20 mouse cellular contexts compared by ENCODE assay signal in the genomic region with DNA sequence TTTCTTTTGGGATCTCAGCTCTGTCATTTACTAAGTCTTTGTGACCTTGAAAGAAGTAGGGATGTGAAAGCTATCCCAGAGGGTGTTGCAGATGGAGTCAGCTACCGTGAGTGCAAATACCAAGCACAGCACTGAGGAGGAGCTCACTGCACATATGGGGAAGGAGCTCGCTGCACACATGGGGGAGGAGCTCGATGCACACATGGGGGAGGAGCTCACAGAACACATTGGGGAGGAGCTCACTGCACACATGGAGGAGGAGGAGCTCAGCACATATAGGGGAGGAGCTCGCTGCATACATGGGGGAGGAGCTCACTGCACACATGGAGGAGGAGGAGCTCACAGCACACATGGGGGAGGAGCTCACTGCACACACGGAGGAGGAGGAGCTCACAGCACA. TPM values are rescaled to one million over a fixed set of nuclear protein-coding genes. Genes with fewer than 3 reads are reported as not detected.
DNase-seq lines count a peak whose midpoint lies in the region; ATAC-seq and TF ChIP-seq lines count a peak whose summit lies in the region.
"Had no signal": no experiment of that assay in that cellular context is flagged by ENCODE, and none has a peak within 500 bp of the region (broad histone marks: within the 10 kb centered on the region; RNA-seq: fewer than 3 reads in every experiment).

No protein-coding gene starts in this region.

- H3K27ac ChIP-seq in heart, embryonic 14.5 days (replicated peaks in 1 of 2; ENCODE audit: control insufficient read depth in 1 of 2, insufficient read depth in 1 of 2, low read depth in 2 of 2, low read length in 2 of 2): no peak overlapping the region
- H3K27ac ChIP-seq in heart, adult 2 months: no peak overlapping the region
- H3K27ac ChIP-seq in lung, embryonic 14.5 days (ENCODE audit: low read depth): no peak overlapping the region
- no peak overlapping the region for H3K27ac ChIP-seq in MEL (ENCODE audit: control insufficient read depth, low read depth, low read length)
- H3K27ac ChIP-seq in intestine, embryonic 16.5 days (ENCODE audit: low read length): 0 out of 2 replicates have a peak overlapping the region, but pooled peaks have one; percentile 19
- H3K27ac ChIP-seq: layer of hippocampus, adult 2 months; liver, embryonic 12.5 days; midbrain, embryonic 12.5 days had no signal

- no peak overlapping the region for H3K9ac ChIP-seq in heart, embryonic 14.5 days (ENCODE audit: low read length)
- no peak overlapping the region for H3K9ac ChIP-seq in heart, adult 2 months (ENCODE audit: low read depth, low read length)
- no peak overlapping the region for H3K9ac ChIP-seq in lung, embryonic 14.5 days
- no peak overlapping the region for H3K9ac ChIP-seq in MEL (ENCODE audit: control insufficient read depth, low read depth, low read length, poor library complexity, severe bottlenecking)
- H3K9ac ChIP-seq in intestine, embryonic 16.5 days (ENCODE audit: low read depth, low read length): no peak overlapping the region
- H3K9ac ChIP-seq: liver, embryonic 12.5 days; midbrain, embryonic 12.5 days had no signal

- H3K4me1 ChIP-seq in heart, embryonic 14.5 days (ENCODE audit: control insufficient read depth in 2 of 2, insufficient read depth in 2 of 2, low read length in 2 of 2): peaks cover 6 to 8% of the 10 kb centered on the region in 2 experiments; a peak in 3 of 4 replicates
- H3K4me1 ChIP-seq in heart, adult 2 months (ENCODE audit: control insufficient read depth, insufficient read depth, low read length): peaks cover 10% of the 10 kb centered on the region
- peaks cover 9% of the 10 kb centered on the region for H3K4me1 ChIP-seq in lung, embryonic 14.5 days (ENCODE audit: insufficient read depth)
- H3K4me1 ChIP-seq in MEL (ENCODE audit: control insufficient read depth in 1 of 2, insufficient read depth in 2 of 2, low read length in 2 of 2): peaks cover 0 to 6% of the 10 kb centered on the region in 2 experiments; a peak in 1 of 4 replicates
- H3K4me1 ChIP-seq in intestine, embryonic 16.5 days (ENCODE audit: control insufficient read depth, insufficient read depth, low read length): no peaks in the 10 kb centered on the region

- no peak for TF ChIP-seq CTCF in heart, adult 2 months (IDR thresholded peaks at IDR 0.05)
- TF ChIP-seq CTCF in lung, embryonic 14.5 days (IDR thresholded peaks at IDR 0.05; ENCODE audit: low read depth): no peak
- no peak for TF ChIP-seq CTCF in MEL (IDR thresholded peaks at IDR 0.05 in 2 of 3, conservative IDR thresholded peaks at IDR 0.05 in 1 of 3; ENCODE audit: control insufficient read depth in 1 of 3, insufficient read depth in 1 of 3, low read depth in 2 of 3, low read length in 3 of 3, poor library complexity in 1 of 3, severe bottlenecking in 1 of 3)

- no peak for TF ChIP-seq POLR2A in heart, adult 2 months (IDR thresholded peaks at IDR 0.05; ENCODE audit: insufficient read depth, low read depth, low read length)
- TF ChIP-seq POLR2A in MEL (IDR thresholded peaks at IDR 0.05; ENCODE audit: control insufficient read depth in 1 of 2, insufficient read depth in 1 of 2, low read depth in 1 of 2, low read length in 2 of 2, poor library complexity in 1 of 2): no peak

- DNase-seq in heart, adult 2 months: no peak
- no peak for DNase-seq in lung, embryonic 14.5 days
- DNase-seq in lung, postnatal 10 days: no peak
- peak; percentile 83 for DNase-seq in MEL (ENCODE audit: low read depth, low spot score)
- no peak for DNase-seq in embryo, embryonic 11 days
- no peak for DNase-seq in neural tube, embryonic 10.5 days (ENCODE audit: extremely low spot score, low spot score)
- DNase-seq: cerebellum, adult 11-12 months; cerebellum, postnatal 25 days; gastrocnemius, postnatal 36 days; left cerebral cortex, postnatal 4 days; thymus, adult 18-20 months had no signal

- 65% methylated on average over 5 of the region's 5 CpGs for WGBS in heart, embryonic 14.5 days
- 51% methylated on average over 5 of the region's 5 CpGs for WGBS in heart, adult 2 months
- WGBS in lung, embryonic 14.5 days: 55% methylated on average over 5 of the region's 5 CpGs
- WGBS in intestine, embryonic 16.5 days: 66% methylated on average over 5 of the region's 5 CpGs

- no peaks in the 10 kb centered on the region for H3K36me3 ChIP-seq in heart, embryonic 14.5 days (ENCODE audit: control insufficient read depth, insufficient read depth, low read length)
- no peaks in the 10 kb centered on the region; the same call in 1 of the 2 replicates for H3K36me3 ChIP-seq in heart, adult 2 months (ENCODE audit: control insufficient read depth, insufficient read depth, low read length)
- no peaks in the 10 kb centered on the region for H3K36me3 ChIP-seq in lung, embryonic 14.5 days (ENCODE audit: insufficient read depth)
- no peaks in the 10 kb centered on the region for H3K36me3 ChIP-seq in MEL (ENCODE audit: control insufficient read depth in 1 of 2, insufficient read depth in 2 of 2, low read length in 2 of 2)
- no peaks in the 10 kb centered on the region for H3K36me3 ChIP-seq in intestine, embryonic 16.5 days (ENCODE audit: control insufficient read depth, insufficient read depth, low read length)
- H3K36me3 ChIP-seq: embryonic facial prominence, embryonic 10.5 days; liver, embryonic 12.5 days; midbrain, embryonic 12.5 days had no signal

- no peak for TF ChIP-seq EP300 in heart, adult 2 months (IDR thresholded peaks at IDR 0.05; ENCODE audit: insufficient read depth, low read depth, low read length)
- no peak for TF ChIP-seq EP300 in MEL (IDR thresholded peaks at IDR 0.05; ENCODE audit: low read depth in 1 of 2, low read length in 2 of 2)

- peak overlapping the region; percentile 26 for H3K4me2 ChIP-seq in heart, embryonic 14.5 days (ENCODE audit: low read length)
- H3K4me2 ChIP-seq in lung, embryonic 14.5 days: peak overlapping the region; percentile 36
- H3K4me2 ChIP-seq in intestine, embryonic 16.5 days (ENCODE audit: low read depth, low read length): no peak overlapping the region
- H3K4me2 ChIP-seq: liver, embryonic 12.5 days; midbrain, embryonic 12.5 days had no signal

- no peak for ATAC-seq in heart, embryonic 14.5 days (ENCODE audit: insufficient number of reproducible peaks, insufficient read depth, low FRiP score, low read depth)
- ATAC-seq in lung, embryonic 14.5 days (ENCODE audit: insufficient read depth): no peak
- no peak for ATAC-seq in intestine, embryonic 16.5 days
- ATAC-seq: forebrain, embryonic 14.5 days; hindbrain, embryonic 16.5 days; liver, embryonic 12.5 days had no signal

- TF ChIP-seq RAD21 in MEL (IDR thresholded peaks at IDR 0.05; ENCODE audit: low read depth, low read length): no peak

- no peak overlapping the region for H3K4me3 ChIP-seq in heart, embryonic 14.5 days (ENCODE audit: control insufficient read depth in 1 of 2, insufficient read depth in 1 of 2, low read depth in 1 of 2, low read length in 2 of 2)
- H3K4me3 ChIP-seq in heart, adult 2 months: no peak overlapping the region
- no peak overlapping the region for H3K4me3 ChIP-seq in lung, embryonic 14.5 days (ENCODE audit: low read depth, low read length)
- H3K4me3 ChIP-seq in MEL (ENCODE audit: control insufficient read depth in 1 of 2, insufficient read depth in 1 of 2, low read depth in 2 of 2, low read length in 2 of 2): peak overlapping the region in 1 of 2 experiments; percentile 18; a peak in 1 of 4 replicates
- H3K4me3 ChIP-seq in intestine, embryonic 16.5 days (ENCODE audit: low read length): no peak overlapping the region
- H3K4me3 ChIP-seq: embryonic facial prominence, embryonic 10.5 days; erythroblast, embryonic 14.5 days; layer of hippocampus, adult 2 months; liver, embryonic 12.5 days; midbrain, embryonic 12.5 days had no signal

- intact Hi-C loops in heart, adult 2 months (cut with DNase I): no loop called here

- no peaks in the 10 kb centered on the region for H3K79me2 ChIP-seq in heart, adult 2 months (replicated peaks; ENCODE audit: control insufficient read depth, insufficient read depth, low read length)
- H3K79me2 ChIP-seq in MEL (ENCODE audit: control insufficient read depth, insufficient read depth, low read length, poor library complexity): peaks cover 7% of the 10 kb centered on the region

- H3K9me3 ChIP-seq in heart, embryonic 14.5 days (ENCODE audit: control insufficient read depth, low read length): no peaks in the 10 kb centered on the region
- H3K9me3 ChIP-seq in lung, embryonic 14.5 days (ENCODE audit: low read depth, low read length): no peaks in the 10 kb centered on the region
- H3K9me3 ChIP-seq in MEL (replicated peaks; ENCODE audit: insufficient read depth, low read length): no peaks in the 10 kb centered on the region
- H3K9me3 ChIP-seq in intestine, embryonic 16.5 days (ENCODE audit: control insufficient read depth, low read length): no peaks in the 10 kb centered on the region
- H3K9me3 ChIP-seq: embryonic facial prominence, embryonic 10.5 days; liver, embryonic 12.5 days; midbrain, embryonic 12.5 days had no signal

- no peaks in the 10 kb centered on the region for H3K27me3 ChIP-seq in heart, embryonic 14.5 days (ENCODE audit: control insufficient read depth, insufficient read depth, low read length)
- H3K27me3 ChIP-seq in heart, adult 2 months (ENCODE audit: control insufficient read depth, insufficient read depth, low read length): no peaks in the 10 kb centered on the region
- H3K27me3 ChIP-seq in lung, embryonic 14.5 days (ENCODE audit: insufficient read depth, low read length): no peaks in the 10 kb centered on the region
- H3K27me3 ChIP-seq in MEL (ENCODE audit: control insufficient read depth in 1 of 2, insufficient read depth in 2 of 2, low read length in 2 of 2): no peaks in the 10 kb centered on the region; a peak in 1 of 4 replicates
- H3K27me3 ChIP-seq in intestine, embryonic 16.5 days (replicated peaks; ENCODE audit: control insufficient read depth, insufficient read depth, low read length): no peaks in the 10 kb centered on the region
- H3K27me3 ChIP-seq: midbrain, embryonic 12.5 days had no signal

TF ChIP-seq in MEL, 35 proteins besides CTCF, POLR2A, EP300 and RAD21 (continues in another document):
- TF ChIP-seq NELFE (IDR thresholded peaks at IDR 0.05; ENCODE audit: low read depth, low read length): no peak
- TF ChIP-seq MAX (IDR thresholded peaks at IDR 0.05; ENCODE audit: low read length): 0 out of 2 replicates have a peak, but pooled peaks have one; percentile 33
- 0 out of 2 replicates have a peak, but pooled peaks have one; percentile 21 for TF ChIP-seq POLR2AphosphoS5 (IDR thresholded peaks at IDR 0.05; ENCODE audit: borderline replicate concordance, low read depth, low read length)
- peak; percentile 66 for TF ChIP-seq MXI1 (IDR thresholded peaks at IDR 0.05; ENCODE audit: low read depth, low read length)

RNA-seq across cellular contexts. Expression of a gene that starts 4.4 kb away (rescaled TPM):
- 14.4 and 15.6 TPM in 2 replicates for polyA plus RNA-seq in heart, embryonic 14.5 days (2014; fragmentation: Nextera tagmentation; extraction: Ambion mirVana)
- total RNA-seq in heart, adult 2 months (2021): 10 to 100 TPM; 28.1 to 39.1 TPM
- 10.5 and 19.0 TPM in 2 replicates for polyA plus RNA-seq in heart, adult 2 months (2012; rRNA removed)
- polyA plus RNA-seq in lung, embryonic 14.5 days (2014; fragmentation: Nextera tagmentation; extraction: Ambion mirVana): 17.6 and 18.5 TPM in 2 replicates
- total RNA-seq in MEL (2012; rRNA removed): 6.0 and 6.4 TPM in 2 replicates
- 1 to 10 TPM in 1 of 2 experiments, not detected in 1; 9.7 TPM for polyA plus RNA-seq in MEL (2012; ENCODE audit: insufficient read depth in 1 of 2, insufficient read length in 2 of 2, low read depth in 1 of 2, low replicate concordance in 2 of 2, missing spikeins in 1 of 2)
- 5.3 and 5.9 TPM in 2 replicates for polyA plus RNA-seq in intestine, embryonic 16.5 days (2015; fragmentation: Nextera tagmentation; extraction: Ambion mirVana)
